Mouse (Mus musculus) urinary bladder, adult 2 months (tissue): ENCODE data around the gene Nexn. TPM values are rescaled to one million over a fixed set of nuclear protein-coding genes. Genes with fewer than 3 reads are reported as not detected.

Experiments
- DNase-seq: peaks from one replicate; pipeline ENCODE4 v3.0.0; 2022; ENCODE audit warnings: low spot score
- polyA plus RNA-seq: library from polyadenylated mRNA; depleted of rRNA; stranded (reverse); fragments of >200 nt; gene quantifications from 2 replicates; pipeline ENCODE4 v1.2.3, GENCODE M21; 2012

The Nexn gene
- polyA plus RNA-seq, 1 experiment: 12.7 TPM

DNA sequence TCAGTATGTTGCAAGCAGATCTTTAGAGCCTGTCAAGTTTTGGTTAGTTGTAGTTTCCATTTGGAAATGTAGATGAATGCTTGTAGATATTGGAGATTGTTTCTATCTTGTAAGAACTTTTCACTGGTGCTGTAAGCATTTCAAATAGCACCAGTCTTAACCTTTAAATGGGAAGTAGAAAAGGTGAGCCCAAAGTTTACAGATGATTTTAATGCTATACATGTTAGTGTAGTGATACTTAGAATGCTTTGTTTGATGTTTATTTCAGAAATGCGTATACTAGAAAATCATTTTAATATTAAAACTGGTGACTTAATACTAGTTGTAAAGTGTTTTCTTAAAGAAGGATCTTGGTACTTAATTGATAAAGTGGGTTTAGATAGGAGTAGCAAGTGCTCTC, 30.3 kb downstream of the Nexn start:
- DNase-seq: no peak

DNA sequence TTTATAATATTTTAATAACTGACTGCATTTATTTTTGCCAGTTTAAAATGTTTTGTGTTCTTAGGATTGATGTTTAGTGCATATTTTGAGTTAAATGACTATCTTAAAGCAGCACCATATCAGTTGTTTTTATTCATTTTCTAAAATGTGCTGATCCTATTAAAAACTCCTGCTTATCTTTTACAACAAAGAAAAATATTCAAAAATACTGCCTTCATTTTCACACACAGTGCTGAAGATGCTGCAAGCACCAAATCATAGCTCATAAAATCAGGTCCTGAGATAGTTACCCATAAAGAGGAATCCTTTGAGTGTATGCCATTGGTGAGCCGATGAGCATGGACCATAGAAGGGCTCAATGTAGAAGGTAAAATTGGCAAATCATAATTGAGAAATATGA, 30.9 kb downstream of the Nexn start:
- no peak for DNase-seq

DNA sequence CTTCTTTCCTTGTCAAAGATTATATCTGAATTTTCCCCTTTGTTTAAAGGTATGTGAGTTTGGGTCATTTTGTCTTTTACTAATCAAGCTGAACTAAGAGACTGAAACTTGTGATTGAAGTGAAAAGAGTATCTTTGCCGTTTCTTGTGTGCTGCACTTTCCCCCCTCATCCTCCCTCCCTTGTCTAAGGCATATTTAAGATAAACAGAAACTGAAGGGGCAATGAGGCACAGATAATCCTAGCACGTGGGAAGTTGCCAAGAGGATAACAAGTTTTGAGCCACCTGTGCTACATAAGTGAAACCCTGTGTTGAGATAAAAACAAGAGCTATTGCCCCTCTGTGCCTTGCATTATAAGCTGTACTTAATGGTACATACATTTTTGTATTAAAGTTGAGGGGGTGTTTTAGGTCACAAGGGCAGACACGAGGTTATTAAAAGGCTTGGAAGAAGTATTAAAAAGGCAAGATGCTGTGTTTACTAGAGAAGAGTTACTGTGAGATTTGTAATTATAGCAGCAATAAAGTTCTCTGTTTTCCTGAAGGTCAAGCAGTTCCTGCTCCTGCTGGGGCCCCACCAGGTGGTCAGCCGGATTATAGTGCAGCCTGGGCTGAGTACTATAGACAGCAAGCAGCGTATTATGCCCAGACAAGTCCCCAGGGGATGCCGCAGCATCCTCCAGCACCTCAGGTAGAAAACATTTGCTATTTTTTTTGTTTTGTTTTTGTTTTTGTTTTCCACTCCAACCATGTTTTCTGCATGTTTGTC, 34.6 kb downstream of the Nexn start:
- DNase-seq: no peak

DNA sequence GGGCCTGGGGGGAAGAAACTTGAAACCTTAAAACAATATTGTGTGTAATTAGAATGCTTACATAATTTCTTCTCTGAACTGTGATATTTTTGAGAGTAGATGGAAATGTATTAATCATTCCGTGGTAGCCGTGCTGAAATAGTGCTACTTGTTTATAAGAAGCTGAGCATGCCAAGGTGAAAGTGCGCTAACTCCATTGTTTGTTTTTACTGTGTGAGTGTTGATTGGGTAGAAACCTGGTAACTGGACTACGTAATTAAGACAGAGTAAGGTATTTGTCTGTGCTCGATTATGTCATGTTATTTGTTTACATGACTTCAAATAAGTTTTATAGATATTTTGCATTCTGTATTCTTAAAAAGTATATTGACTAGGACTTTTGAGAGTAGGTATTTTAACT, 36.9 kb downstream of the Nexn start:
- no peak for DNase-seq

DNA sequence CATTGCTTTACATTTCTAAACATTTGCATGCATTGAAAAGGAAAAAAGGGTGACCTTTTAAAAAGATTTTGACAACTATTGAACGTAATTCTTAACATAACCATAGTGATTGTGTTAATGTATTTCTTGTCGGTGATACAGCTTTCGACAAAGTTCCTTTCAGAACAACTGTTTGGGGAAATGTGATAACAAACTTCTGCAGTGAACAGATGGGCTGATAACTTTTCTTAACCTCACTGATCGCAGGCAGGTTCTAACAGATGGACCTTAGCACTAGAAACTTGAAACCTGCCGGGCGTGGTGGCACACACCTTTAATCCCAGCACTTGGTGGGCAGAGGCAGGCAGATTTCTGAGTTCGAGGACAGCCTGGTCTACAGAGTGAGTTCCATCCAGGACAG, 37.3 kb downstream of the Nexn start:
- DNase-seq: no peak

DNA sequence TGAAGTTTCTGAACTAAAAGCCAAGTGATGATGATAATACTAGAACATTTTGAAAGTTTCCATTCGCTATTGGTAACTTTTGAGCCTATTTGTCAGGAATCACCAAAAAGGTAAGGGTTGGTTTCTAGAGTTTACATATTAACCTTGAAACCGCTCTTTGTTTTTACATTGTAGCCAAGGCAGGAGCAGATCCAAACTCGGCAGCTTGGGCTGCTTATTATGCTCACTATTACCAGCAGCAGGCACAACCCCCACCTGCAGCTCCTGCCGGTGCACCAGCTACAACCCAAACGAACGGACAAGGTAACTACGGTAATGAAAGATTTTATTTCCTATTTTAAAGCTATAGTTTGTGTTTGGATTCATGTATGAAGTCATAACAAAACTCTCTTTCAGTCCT, 40.2 kb downstream of the Nexn start:
- no peak for DNase-seq

DNA sequence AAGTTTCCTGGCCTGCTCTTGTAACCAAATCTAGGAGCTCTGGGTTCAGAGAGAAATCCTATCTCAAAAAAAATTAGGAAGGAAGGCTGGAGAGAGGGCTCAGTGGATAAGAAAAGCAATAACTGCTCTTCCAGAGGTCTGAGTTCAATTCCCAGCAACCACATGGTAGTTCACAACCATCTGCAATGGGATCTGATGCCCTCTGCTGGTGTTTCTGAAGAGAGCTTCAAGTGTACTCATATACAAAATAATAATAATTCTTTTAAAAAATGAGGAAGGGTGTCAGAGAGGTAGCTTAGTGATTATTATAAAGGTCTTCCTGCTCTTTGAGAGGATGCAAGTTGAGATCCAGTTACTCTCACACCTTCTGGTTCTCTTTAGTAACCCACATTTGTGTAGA, 41.2 kb downstream of the Nexn start:
- DNase-seq: no peak

DNA sequence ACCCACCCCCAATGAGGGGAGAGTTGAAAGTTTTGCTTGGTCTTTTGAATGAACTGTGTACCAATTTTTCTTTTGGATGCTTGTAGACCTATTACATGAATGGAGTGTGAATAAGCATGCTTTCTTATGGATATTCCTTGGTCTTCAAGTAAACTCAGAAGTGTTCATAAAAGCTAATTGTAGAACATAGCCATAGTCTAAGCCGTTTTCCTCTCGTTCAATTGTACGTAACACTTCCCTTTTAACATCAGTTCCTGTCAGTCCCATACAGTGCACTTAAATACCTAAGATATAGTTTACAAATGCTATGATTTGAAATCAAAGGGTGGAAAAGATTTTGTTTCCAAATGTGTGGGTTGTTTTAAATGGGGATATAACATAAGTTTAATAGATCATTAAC, 52.7 kb downstream of the Nexn start:
- no peak for DNase-seq

DNA sequence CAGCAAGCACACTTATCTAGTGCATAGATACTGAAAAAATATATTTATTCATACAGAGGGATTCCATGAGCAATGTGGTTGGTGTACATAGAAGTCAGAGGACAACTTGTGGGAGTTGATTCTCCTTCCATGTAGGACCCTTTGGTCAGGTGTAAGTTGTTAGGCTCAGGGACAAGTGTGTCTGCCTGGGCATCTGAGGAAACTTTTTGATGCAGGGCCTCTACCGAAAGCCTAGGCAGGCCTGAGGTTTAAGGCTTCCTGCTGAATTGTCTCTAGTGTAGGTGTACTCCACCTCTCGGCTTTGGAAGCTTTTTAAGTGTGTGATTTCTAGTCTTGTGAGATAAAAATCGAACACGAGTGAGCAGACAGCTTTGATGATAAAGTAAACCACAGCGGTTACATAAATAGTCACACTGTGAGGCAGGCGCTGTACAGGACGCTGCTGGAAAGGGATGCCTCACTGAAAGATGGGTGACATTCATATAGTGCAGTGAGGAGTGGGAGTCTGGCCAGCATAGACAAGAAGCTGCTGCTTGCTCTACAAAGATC, 54.3 kb downstream of the Nexn start:
- DNase-seq: no peak

DNA sequence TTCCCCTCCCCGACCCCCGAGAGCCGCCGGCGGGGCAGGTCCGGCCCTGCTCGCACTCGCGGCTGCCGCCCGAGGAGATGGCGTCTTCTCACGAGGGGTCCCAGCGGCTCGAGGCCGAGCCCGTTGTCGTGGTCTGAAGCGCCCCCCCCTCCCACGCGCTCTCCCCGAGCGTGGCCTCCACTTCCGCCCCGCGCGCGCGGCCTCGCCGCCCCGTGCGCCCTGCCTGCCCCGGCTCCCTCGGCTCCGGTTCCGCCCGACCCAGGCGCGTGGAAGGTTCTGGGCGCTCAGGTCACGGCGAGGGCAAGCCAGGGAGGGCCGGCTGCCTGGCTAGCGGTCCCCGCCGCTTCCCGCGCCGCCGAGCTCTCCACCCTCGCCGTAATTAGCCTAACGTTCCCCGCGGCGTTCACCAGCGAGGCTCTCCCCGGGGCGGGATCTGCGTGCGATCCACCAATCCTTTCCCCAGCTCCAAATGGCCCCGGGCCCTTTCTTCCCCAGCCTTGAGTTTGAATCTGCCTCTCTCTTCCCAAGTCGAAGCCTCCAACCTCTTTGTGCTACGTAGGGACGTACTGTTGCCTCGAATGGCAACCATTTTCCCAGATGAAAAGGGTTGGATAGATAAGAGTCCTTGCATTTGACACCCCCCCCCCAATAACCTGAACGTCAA, 55.3 kb downstream of the Nexn start:
- DNase-seq: peak; percentile 73

DNA sequence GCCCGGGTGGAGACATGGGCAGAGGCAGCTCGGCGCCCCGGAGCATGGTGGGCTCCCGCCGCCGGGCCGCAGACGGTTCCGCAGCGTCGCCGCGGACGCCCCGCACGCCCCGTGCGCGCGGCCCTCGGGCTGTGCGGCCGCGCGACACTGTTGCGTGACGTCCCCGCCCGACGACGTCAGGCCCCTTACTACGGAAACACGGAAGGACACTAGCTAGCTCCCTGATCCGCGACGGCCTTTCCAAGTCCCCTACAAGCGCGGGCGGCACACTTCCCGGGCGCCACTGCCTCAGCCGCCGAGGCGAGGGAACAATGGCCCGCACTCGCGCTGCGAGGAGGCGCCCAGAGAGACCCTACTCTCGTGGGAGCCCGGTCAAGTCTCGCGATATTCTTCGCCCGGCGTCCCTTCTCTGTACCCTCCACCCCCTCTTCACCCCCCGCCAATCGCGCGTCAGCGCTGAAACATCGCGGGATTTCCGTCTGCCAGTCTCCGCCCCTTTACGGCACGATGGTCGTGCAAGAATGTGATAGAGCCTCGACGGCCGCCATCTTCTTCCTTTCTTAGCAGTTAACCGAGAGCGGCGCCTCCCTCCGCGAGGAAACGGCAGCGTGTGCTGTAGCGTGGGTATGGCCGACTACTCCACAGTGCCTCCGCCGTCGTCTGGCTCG, 56.0 kb downstream of the Nexn start, which contains the start of the genes Dnajb4 and Fubp1:
Gene Dnajb4, minus strand, starts transcription at position 336 of the 668 bp plus-strand sequence.
Gene Fubp1, plus strand, starts transcription at position 456 of the 668 bp plus-strand sequence.
- DNase-seq: peak; percentile 100

DNA sequence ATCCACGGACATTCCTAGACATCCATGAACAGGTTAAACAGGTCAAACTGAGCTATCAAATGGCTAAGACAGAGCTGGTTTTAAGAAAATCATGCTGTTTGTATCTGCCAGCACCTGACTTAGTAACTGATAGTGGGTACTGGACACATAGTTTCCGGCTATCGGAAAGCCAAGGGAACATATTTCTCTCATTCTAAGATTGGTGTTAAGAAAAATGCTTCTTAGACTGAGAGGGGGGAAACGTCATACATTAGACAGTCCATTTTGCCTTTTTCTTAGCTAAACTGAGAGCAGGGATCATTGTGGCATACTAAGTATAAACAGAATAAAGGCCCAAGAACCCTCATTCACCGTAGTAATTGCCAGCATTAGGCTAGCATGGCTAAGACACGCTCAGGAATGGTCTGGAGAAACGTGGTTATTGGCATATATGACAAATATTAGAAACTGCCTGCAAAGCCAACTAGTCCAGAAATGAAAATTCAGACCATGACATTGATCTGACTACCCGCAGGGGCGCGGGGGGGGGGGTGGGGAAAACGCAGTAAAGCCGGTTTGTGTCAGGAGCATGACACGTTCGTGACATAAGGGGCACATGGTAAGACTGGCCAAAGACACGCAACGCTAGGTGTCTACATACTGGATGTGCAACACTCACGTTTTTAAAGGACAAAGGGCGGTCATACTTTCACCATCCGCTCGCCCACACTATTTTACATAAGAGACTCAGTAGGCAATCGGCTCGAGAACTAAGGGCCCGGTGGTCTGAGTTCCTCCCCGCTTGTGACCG, 56.8 kb downstream of the Nexn start:
- DNase-seq: no peak

DNA sequence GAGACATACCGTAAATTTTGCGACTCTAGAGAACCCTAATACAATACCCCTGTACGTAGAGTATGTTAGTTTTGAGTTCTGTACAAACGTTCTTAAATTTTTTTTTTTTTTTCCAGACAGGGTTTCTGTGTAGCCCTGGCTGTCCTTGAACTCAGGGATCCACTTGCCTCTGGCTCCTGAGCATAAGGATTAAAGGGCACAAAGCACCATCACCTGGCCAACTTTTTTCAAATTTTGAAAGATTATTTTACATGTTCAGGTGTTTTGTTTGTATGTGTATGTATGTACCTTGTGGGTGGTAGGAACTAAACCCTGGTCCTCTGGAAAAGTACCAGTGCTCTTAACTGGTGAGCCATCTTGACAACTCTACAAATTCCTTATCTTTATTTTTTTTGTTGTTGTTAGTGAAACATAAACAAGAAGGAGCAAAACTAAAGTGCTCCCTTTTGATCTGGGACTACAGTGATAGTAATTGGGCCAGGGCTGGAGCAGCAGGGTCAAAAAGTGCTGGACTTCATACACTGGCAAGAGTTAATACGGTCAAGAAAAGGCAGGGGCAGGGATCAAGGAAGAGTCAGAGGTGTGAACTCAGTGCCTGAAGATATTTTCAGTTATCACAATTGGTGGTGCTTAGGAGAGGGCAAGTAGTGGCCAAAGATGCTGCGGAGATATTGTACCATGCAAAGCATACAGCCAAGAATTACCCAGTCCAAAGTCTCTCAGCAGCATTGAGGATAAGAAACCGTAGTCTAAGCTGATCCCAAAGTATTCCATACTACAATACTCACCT, 57.9 kb downstream of the Nexn start:
- DNase-seq: no peak

DNA sequence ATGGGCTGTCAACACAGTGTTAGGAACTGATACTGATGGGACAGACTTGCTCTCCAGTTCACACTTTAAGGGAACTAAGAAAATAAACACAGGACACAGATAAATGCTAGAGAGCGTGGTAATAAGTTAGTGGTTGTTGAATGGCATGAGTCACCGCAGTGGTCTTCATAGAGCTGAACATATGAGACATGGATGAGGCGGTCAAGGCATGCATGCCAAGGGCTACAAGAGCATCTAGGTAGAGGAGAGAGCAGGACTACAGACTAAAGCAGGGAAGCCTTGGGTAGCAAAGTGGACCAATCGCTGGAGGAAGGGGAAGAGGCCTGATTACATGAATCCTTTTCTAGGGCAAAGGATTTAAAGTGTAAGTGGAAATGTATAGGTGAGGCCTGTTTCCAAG, 59.0 kb downstream of the Nexn start:
- no peak for DNase-seq

DNA sequence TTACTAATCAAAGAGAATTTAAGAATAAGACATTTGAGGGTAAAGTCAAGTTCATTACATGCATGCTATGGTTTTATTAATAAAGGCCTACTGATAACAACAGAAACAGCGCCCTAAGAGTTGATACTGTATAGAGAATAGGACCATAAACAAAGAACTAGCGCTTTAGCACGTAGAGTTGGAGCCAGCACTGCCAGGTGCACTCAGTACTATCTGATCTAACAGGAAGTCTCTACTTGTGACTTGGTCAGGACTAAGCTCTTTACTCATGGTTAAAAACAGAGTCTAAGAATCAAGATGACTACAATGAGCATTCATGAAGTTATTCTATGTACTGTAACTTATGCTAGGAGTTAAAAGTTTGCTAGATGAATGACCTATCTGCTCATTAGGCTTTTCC, 61.6 kb downstream of the Nexn start:
- DNase-seq: no peak

DNA sequence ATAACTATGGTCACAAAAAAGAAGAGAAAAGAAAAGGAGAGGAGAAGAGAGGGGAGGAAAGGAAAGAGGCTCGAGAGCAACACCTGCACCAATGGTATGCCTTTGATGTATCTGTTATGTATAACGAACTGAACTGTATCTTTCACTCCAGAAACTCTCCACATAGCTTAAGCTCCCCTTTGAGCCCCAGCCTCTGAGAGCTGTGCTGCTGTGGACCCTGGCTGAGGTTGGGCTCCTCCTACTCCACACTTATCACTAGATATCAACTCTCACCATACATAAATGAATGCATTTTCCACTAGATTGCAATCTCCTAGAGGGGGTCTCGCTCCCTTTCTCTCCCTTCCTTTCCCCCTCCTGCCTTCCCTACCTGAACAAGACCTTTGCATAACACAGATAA, 62.2 kb downstream of the Nexn start:
- DNase-seq: no peak

DNA sequence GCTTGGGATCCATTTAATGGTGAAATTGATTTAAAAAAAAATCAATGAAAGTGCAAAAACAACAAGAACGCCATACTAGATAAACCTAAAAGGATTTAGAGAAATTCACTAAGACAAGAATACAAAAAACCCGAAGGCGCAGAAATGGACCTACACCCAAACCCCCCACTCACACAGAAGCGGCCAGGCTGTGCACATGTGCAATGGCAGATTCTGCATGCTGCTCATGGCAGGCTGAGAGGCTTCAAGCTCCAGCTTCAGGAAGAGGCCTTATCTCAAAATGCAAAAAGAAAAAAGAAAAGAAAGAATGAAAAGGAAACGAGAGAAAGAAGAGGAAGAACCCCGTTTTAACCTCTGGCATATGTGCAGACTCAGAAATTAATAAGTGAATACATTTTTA, 62.7 kb downstream of the Nexn start:
- DNase-seq: no peak

DNA sequence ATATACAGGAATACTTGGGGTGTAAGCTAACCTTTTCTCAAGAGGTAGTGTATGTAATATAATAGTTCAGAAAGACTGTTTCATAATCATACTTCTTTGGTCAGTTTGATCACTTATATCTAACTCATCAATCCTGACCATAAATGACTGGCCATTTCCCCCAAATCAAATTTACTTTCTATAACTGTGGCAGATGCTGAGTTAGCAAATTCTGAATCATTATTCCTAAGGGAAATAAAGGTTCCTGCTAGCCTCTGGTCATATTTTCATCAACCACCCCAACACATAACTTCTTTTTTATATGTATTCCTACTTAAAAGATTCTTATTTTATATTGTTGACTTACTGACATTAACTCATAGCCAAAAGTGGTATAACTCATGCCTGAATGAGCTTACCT, 63.2 kb downstream of the Nexn start:
- DNase-seq: no peak

DNA sequence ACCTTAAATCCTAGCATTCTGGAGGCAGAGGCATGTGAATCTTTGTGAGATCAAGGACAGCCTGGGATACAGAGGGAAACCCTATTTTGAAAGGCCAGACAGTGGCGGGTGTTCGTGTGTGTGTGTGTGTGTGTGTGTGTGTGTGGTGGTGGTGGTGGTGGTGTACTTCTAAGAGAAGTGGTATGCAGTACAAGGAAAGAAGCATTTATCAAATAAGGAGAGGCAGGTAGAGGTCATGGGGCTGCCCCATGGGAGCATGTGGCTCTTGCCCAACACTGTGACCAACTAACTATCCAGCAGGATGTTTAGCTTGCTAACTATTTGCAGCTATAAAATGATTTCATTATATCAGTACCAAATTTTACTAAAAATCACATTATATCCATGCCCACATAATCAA, 64.5 kb downstream of the Nexn start:
- no peak for DNase-seq

DNA sequence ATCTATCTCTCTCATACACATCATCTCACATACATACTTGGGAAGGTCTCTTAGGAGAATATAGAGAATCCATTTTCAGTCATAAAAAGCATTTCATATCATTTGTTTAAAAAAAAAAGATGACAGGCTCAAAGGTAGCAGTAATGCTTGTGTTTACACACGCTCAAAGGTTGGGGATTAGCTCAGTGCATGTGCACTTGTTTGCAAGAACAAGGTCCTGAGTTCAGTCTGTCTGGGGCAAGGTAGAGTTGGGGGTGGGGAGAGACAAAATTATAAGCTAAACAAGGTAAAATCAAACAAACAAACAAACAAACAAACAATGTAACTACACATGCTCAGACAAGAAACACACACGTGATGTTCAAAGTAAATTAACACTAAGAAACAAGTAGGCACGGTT, 65.0 kb downstream of the Nexn start:
- DNase-seq: no peak

DNA sequence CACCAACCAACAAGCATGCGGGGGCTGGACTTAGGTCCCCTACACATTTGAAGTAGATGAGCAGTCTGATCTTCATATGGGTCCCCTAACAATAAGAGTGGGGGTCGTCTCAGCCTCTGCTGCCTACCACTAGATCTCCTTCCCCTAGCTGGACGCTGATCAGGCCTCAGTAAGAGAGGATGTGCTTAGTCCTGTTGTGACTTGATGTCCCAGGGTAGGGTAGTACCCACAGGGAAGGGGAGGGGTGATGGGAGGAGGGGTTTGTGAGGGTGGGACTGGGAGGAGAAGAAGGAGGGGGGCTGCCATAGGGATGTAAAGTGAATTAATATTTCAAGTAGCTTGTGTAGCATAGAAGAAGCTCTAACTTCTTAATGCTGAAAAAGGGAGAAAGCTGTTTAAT, 67.0 kb downstream of the Nexn start:
- no peak for DNase-seq
